In genomic region chr4:62248328-62248727, GRCm38 (mm10) we compare ENCODE assay signal across 31 mouse cellular contexts. TPM values are rescaled to one million over a fixed set of nuclear protein-coding genes. Genes with fewer than 3 reads are reported as not detected.
DNase-seq lines count a peak whose midpoint lies in the region; ATAC-seq and TF ChIP-seq lines count a peak whose summit lies in the region.
"Had no signal": no experiment of that assay in that cellular context is flagged by ENCODE, and none has a peak within 500 bp of the region (broad histone marks: within the 10 kb centered on the region; RNA-seq: fewer than 3 reads in every experiment).

No protein-coding gene starts in this region.

- TF ChIP-seq POLR2A in spleen, adult 2 months (IDR thresholded peaks at IDR 0.05; ENCODE audit: low read depth, low read length) = no peak

- H3K4me3 ChIP-seq in spleen, adult 2 months (ENCODE audit: extremely low read depth, insufficient read depth, insufficient read length) = no peak overlapping the region
- no peak overlapping the region for H3K4me3 ChIP-seq in ES-E14 (ENCODE audit: insufficient read depth in 1 of 2, low read depth in 1 of 2, low read length in 2 of 2, poor library complexity in 1 of 2, severe bottlenecking in 1 of 2)
- H3K4me3 ChIP-seq: embryonic facial prominence, embryonic 13.5 days; erythroblast, embryonic 14.5 days; hindbrain, embryonic 10.5 days; kidney, embryonic 15.5 days; limb, embryonic 15.5 days; neural tube, embryonic 15.5 days had no signal

- no peak for TF ChIP-seq CTCF in spleen, adult 2 months (IDR thresholded peaks at IDR 0.05; ENCODE audit: extremely low read depth, insufficient read depth, insufficient read length, insufficient replicate concordance)

- no peaks in the 10 kb centered on the region for H3K27me3 ChIP-seq in spleen, adult 2 months (ENCODE audit: control insufficient read depth, insufficient read depth, low read length)
- H3K27me3 ChIP-seq: embryonic facial prominence, embryonic 13.5 days; kidney, embryonic 15.5 days; limb, embryonic 15.5 days; neural tube, embryonic 15.5 days had no signal

- 0 out of 2 replicates have a peak, but pooled peaks have one; percentile 35 for ATAC-seq in megakaryocyte, adult 5-6 weeks (ENCODE audit: poor library complexity, severe bottlenecking)
- ATAC-seq in cerebellum, adult (ENCODE audit: insufficient number of reproducible peaks, low FRiP score, low TSS enrichment) = no peak
- ATAC-seq: activated CD4-positive, CD25-positive, alpha-beta regulatory T cell, adult 4 months; forebrain, embryonic 16.5 days; hindbrain, postnatal 0 days; intestine, postnatal 0 days; midbrain, embryonic 16.5 days had no signal

- H3K9me3 ChIP-seq in ES-E14 (ENCODE audit: control insufficient read depth, insufficient read depth, low read depth, low read length) = no peaks in the 10 kb centered on the region
- H3K9me3 ChIP-seq: embryonic facial prominence, embryonic 13.5 days; hindbrain, embryonic 10.5 days; kidney, embryonic 15.5 days; limb, embryonic 15.5 days; neural tube, embryonic 15.5 days had no signal

- intact Hi-C loops in left cerebral cortex, postnatal 36 days (cut with DNase I) = no loop called here

- H3K36me3 ChIP-seq in spleen, adult 2 months (ENCODE audit: control insufficient read depth, insufficient read depth, low read length) = no peaks in the 10 kb centered on the region
- no peaks in the 10 kb centered on the region for H3K36me3 ChIP-seq in ES-E14 (ENCODE audit: control insufficient read depth, insufficient read depth, low read length, poor library complexity, severe bottlenecking)
- H3K36me3 ChIP-seq: embryonic facial prominence, embryonic 13.5 days; hindbrain, embryonic 10.5 days; kidney, embryonic 15.5 days; limb, embryonic 15.5 days; neural tube, embryonic 15.5 days had no signal

- no peaks in the 10 kb centered on the region; the same call in 1 of the 2 replicates for H3K4me1 ChIP-seq in spleen, adult 2 months (ENCODE audit: control insufficient read depth, insufficient read depth, insufficient read length)
- peaks cover 8 to 22% of the 10 kb centered on the region in 2 experiments for H3K4me1 ChIP-seq in ES-E14 (ENCODE audit: control insufficient read depth in 2 of 2, insufficient read depth in 2 of 2, low read length in 2 of 2, poor library complexity in 1 of 2)
- H3K4me1 ChIP-seq: embryonic facial prominence, embryonic 13.5 days; kidney, embryonic 15.5 days; limb, embryonic 15.5 days; neural tube, embryonic 15.5 days had no signal

- peak overlapping the region; percentile 15; the same call in 1 of the 2 replicates for H3K9ac ChIP-seq in ES-E14 (ENCODE audit: insufficient read depth, low read depth, low read length, poor library complexity, severe bottlenecking)
- H3K9ac ChIP-seq: embryonic facial prominence, embryonic 13.5 days; kidney, embryonic 15.5 days; limb, embryonic 15.5 days; liver, embryonic 14.5 days; lung, embryonic 14.5 days; neural tube, embryonic 15.5 days had no signal

- 20% methylated on average over 4 of the region's 4 CpGs for WGBS in spleen, adult 2 months

- in situ Hi-C loops in ES-E14 (cut with MboI; ENCODE audit: low sequenced_read_pairs in 2 of 2, unreplicated experiment in 2 of 2) = no loop called here

- peak; percentile 17 to 46 for DNase-seq in spleen, adult 2 months (ENCODE audit: low read depth in 1 of 2, low spot score in 2 of 2)
- no peak for DNase-seq in spleen, postnatal 14 days (ENCODE audit: low spot score in 2 of 2)
- DNase-seq in ES-E14 (ENCODE audit: low read depth, low spot score) = no peak
- DNase-seq in kidney, postnatal 36 days = no peak
- no peak for DNase-seq in left cerebral cortex, postnatal 36 days (ENCODE audit: low spot score in 2 of 2)
- DNase-seq: adrenal gland, adult 8-10 months; cerebellum, adult 18-20 months; cerebellum, postnatal 14 days; gastrocnemius, postnatal 25 days; layer of hippocampus, adult 9-11 months; lung, embryonic 14.5 days; lung, postnatal 36 days; right cerebral cortex, postnatal 14 days; thymus, adult 2 months; thymus, postnatal 4 days had no signal

- H3K27ac ChIP-seq in spleen, adult 2 months (ENCODE audit: insufficient read depth, low read length) = no peak overlapping the region
- no peak overlapping the region; the same call in 1 of the 2 replicates for H3K27ac ChIP-seq in ES-E14 (ENCODE audit: insufficient read depth, low read depth, low read length, poor library complexity, severe bottlenecking)
- H3K27ac ChIP-seq: embryonic facial prominence, embryonic 13.5 days; hindbrain, embryonic 10.5 days; hindbrain, postnatal 0 days; kidney, embryonic 15.5 days; limb, embryonic 15.5 days; liver, embryonic 14.5 days; neural tube, embryonic 15.5 days; stomach, postnatal 0 days had no signal

TF ChIP-seq in ES-E14, 5 proteins besides CTCF, POLR2A, EP300 and RAD21:
- no peak for TF ChIP-seq CHD2 (IDR thresholded peaks at IDR 0.05; ENCODE audit: low read depth, low read length)
- TF ChIP-seq HCFC1 (IDR thresholded peaks at IDR 0.05; ENCODE audit: borderline replicate concordance, insufficient read depth, low read length) = no peak
- no peak for TF ChIP-seq MAFK (IDR thresholded peaks at IDR 0.05; ENCODE audit: insufficient read depth, low read depth, low read length)
- no peak for TF ChIP-seq ZNF384 (IDR thresholded peaks at IDR 0.05; ENCODE audit: low read depth, low read length)
- TF ChIP-seq ZC3H11A (IDR thresholded peaks at IDR 0.05; ENCODE audit: borderline replicate concordance, low read depth, low read length) = no peak

RNA-seq across cellular contexts. Expression of gene Slc31a2, which starts 14.0 kb away (rescaled TPM):
- 12.4 and 14.0 TPM in 2 replicates for polyA plus RNA-seq in spleen, adult 2 months (2012; rRNA removed)
- 16.5 and 23.0 TPM in 2 replicates for total RNA-seq in ES-E14 (2012; rRNA removed)
- total RNA-seq in megakaryocyte, adult 5-6 weeks (2015) = 61.5 and 74.8 TPM in 2 replicates
- total RNA-seq in megakaryocyte, adult 5-6 weeks (2017) = 49.5 and 54.3 TPM in 2 replicates
- 1 to 10 TPM; 6.7 to 8.7 TPM for total RNA-seq in left cerebral cortex, postnatal 36 days (2021)
- polyA plus RNA-seq: erythroblast, embryonic 14.5 days had no signal

RNA-seq across cellular contexts. Expression of gene Zfp37, which starts 17.5 kb away (rescaled TPM):
- polyA plus RNA-seq in spleen, adult 2 months (2012; rRNA removed) = 0.07 and 0.11 TPM in 2 replicates
- total RNA-seq in ES-E14 (2012; rRNA removed) = 6.2 and 7.2 TPM in 2 replicates
- not detected in 2 replicates for total RNA-seq in megakaryocyte, adult 5-6 weeks (2015)
- total RNA-seq in megakaryocyte, adult 5-6 weeks (2017) = not detected in 2 replicates
- total RNA-seq in left cerebral cortex, postnatal 36 days (2021) = 10 to 100 TPM; 22.0 to 22.2 TPM
- total RNA-seq: MEL had no signal
- polyA plus RNA-seq: activated CD4-positive, CD25-positive, alpha-beta regulatory T cell, adult 4 months; erythroblast, embryonic 14.5 days had no signal

Comparison
In these comparisons a context has a peak if more than half of its experiments do, and no peak if none do; other contexts are left out.
1. DNase-seq: peak in spleen, adult 2 months (2 of 2); none in spleen, postnatal 14 days (0 of 2), ES-E14 (single experiment), kidney, postnatal 36 days (0 of 2) and left cerebral cortex, postnatal 36 days (0 of 2).